Mouse (Mus musculus): ENCODE measurements around the gene Nt5c3. TPM values are rescaled to one million over a fixed set of nuclear protein-coding genes. Genes with fewer than 3 reads are reported as not detected.

The Nt5c3 gene
- total and polyA plus RNA-seq, 2 experiments from 2014 or later, result 98.4 to 181 TPM

- ATAC-seq (ENCODE audit: low FRiP score) (no peak), DNase-seq (ENCODE audit: low spot score) (peak; percentile 9)
- Histone ChIP-seq H3K36me3 (ENCODE audit: insufficient read depth, low read length) (no peaks in the 10 kb centered on the region), H3K4me1 (ENCODE audit: insufficient read depth, low read length) (peaks cover 3% of the 10 kb centered on the region; the same call in 1 of the 2 replicates), H3K27ac (ENCODE audit: low read depth, low read length) (no peak overlapping the region), H3K4me2 (ENCODE audit: low read depth, low read length, poor library complexity, severe bottlenecking) (peak overlapping the region; percentile 16; the same call in 1 of the 2 replicates), H3K9ac (replicated peaks; ENCODE audit: low read length, poor library complexity, severe bottlenecking) (no peak overlapping the region), H3K27me3 (ENCODE audit: insufficient read depth, low read length) (no peaks in the 10 kb centered on the region), H3K4me3 (ENCODE audit: low read depth, low read length) (no peak overlapping the region), H3K9me3 (ENCODE audit: low read length) (no peaks in the 10 kb centered on the region)
- 42% methylated on average over 12 of the region's 12 CpGs for WGBS
- no peak for TF ChIP-seq CTCF (IDR thresholded peaks at IDR 0.05)
Measured at GRCm38 (mm10) chr6:56901824-56902386, 21.8 kb downstream of the Nt5c3 start.

GRCm38 (mm10) chr6:56901336-56901735 lies 22.4 kb downstream of the Nt5c3 start:
- DNase-seq (ENCODE audit: low spot score) (no peak), ATAC-seq (ENCODE audit: low FRiP score) (no peak)
- TF ChIP-seq CTCF (IDR thresholded peaks at IDR 0.05), result no peak
- no peak overlapping the region for H3K9ac ChIP-seq (replicated peaks; ENCODE audit: low read length, poor library complexity, severe bottlenecking)
- H3K27ac ChIP-seq (ENCODE audit: low read depth, low read length), result no peak overlapping the region
- no peak overlapping the region for H3K4me3 ChIP-seq (ENCODE audit: low read depth, low read length)
- no peaks in the 10 kb centered on the region for H3K36me3 ChIP-seq (ENCODE audit: insufficient read depth, low read length)
- no peak overlapping the region for H3K4me2 ChIP-seq (ENCODE audit: low read depth, low read length, poor library complexity, severe bottlenecking)
- peaks cover 3% of the 10 kb centered on the region; the same call in 1 of the 2 replicates for H3K4me1 ChIP-seq (ENCODE audit: insufficient read depth, low read length)
- 76% methylated on average over 3 of the region's 3 CpGs for WGBS
- H3K27me3 ChIP-seq (ENCODE audit: insufficient read depth, low read length), result no peaks in the 10 kb centered on the region
- H3K9me3 ChIP-seq (ENCODE audit: low read length), result no peaks in the 10 kb centered on the region

- ATAC-seq (ENCODE audit: low FRiP score) (no peak), DNase-seq (ENCODE audit: low spot score) (no peak)
- Histone ChIP-seq H3K27ac (ENCODE audit: low read depth, low read length) (no peak overlapping the region), H3K4me3 (ENCODE audit: low read depth, low read length) (no peak overlapping the region), H3K36me3 (ENCODE audit: insufficient read depth, low read length) (no peaks in the 10 kb centered on the region), H3K4me1 (ENCODE audit: insufficient read depth, low read length) (peaks cover 3% of the 10 kb centered on the region; the same call in 1 of the 2 replicates), H3K9ac (replicated peaks; ENCODE audit: low read length, poor library complexity, severe bottlenecking) (no peak overlapping the region), H3K9me3 (ENCODE audit: low read length) (no peaks in the 10 kb centered on the region), H3K27me3 (ENCODE audit: insufficient read depth, low read length) (no peaks in the 10 kb centered on the region), H3K4me2 (ENCODE audit: low read depth, low read length, poor library complexity, severe bottlenecking) (no peak overlapping the region)
- TF ChIP-seq CTCF (IDR thresholded peaks at IDR 0.05), result no peak
- 87% methylated on average over 3 of the region's 3 CpGs for WGBS
Measured at GRCm38 (mm10) chr6:56899601-56900000, 24.1 kb downstream of the Nt5c3 start.

- no peak overlapping the region for H3K4me2 ChIP-seq (ENCODE audit: low read depth, low read length, poor library complexity, severe bottlenecking)
- no peak overlapping the region for H3K27ac ChIP-seq (ENCODE audit: low read depth, low read length)
- no peak overlapping the region for H3K9ac ChIP-seq (replicated peaks; ENCODE audit: low read length, poor library complexity, severe bottlenecking)
- no peaks in the 10 kb centered on the region for H3K9me3 ChIP-seq (ENCODE audit: low read length)
- H3K36me3 ChIP-seq (ENCODE audit: insufficient read depth, low read length), result peaks cover 33% of the 10 kb centered on the region
- H3K27me3 ChIP-seq (ENCODE audit: insufficient read depth, low read length), result no peaks in the 10 kb centered on the region
- no peak for TF ChIP-seq CTCF (IDR thresholded peaks at IDR 0.05)
- ATAC-seq (ENCODE audit: low FRiP score), result no peak
- no peaks in the 10 kb centered on the region for H3K4me1 ChIP-seq (ENCODE audit: insufficient read depth, low read length)
- 87% methylated on average over 2 of the region's 2 CpGs for WGBS
- no peak overlapping the region for H3K4me3 ChIP-seq (ENCODE audit: low read depth, low read length)
- no peak for DNase-seq (ENCODE audit: low spot score)
Measured at GRCm38 (mm10) chr6:56890762-56891161, 33.0 kb downstream of the Nt5c3 start.

- no peak overlapping the region for H3K9ac ChIP-seq (replicated peaks; ENCODE audit: low read length, poor library complexity, severe bottlenecking)
- peaks cover 41% of the 10 kb centered on the region for H3K36me3 ChIP-seq (ENCODE audit: insufficient read depth, low read length)
- no peak for TF ChIP-seq CTCF (IDR thresholded peaks at IDR 0.05)
- no peaks in the 10 kb centered on the region for H3K27me3 ChIP-seq (ENCODE audit: insufficient read depth, low read length)
- H3K4me3 ChIP-seq (ENCODE audit: low read depth, low read length), result no peak overlapping the region
- DNase-seq (ENCODE audit: low spot score) (no peak), ATAC-seq (ENCODE audit: low FRiP score) (no peak)
- no peaks in the 10 kb centered on the region for H3K4me1 ChIP-seq (ENCODE audit: insufficient read depth, low read length)
- no peak overlapping the region for H3K4me2 ChIP-seq (ENCODE audit: low read depth, low read length, poor library complexity, severe bottlenecking)
- no peaks in the 10 kb centered on the region for H3K9me3 ChIP-seq (ENCODE audit: low read length)
- 95% methylated on average over 6 of the region's 6 CpGs for WGBS
- no peak overlapping the region for H3K27ac ChIP-seq (ENCODE audit: low read depth, low read length)
Measured at GRCm38 (mm10) chr6:56888561-56888960, 35.2 kb downstream of the Nt5c3 start.

- Histone ChIP-seq H3K36me3 (ENCODE audit: insufficient read depth, low read length) (peaks cover 26% of the 10 kb centered on the region), H3K27ac (ENCODE audit: low read depth, low read length) (no peak overlapping the region), H3K9me3 (ENCODE audit: low read length) (no peaks in the 10 kb centered on the region), H3K9ac (replicated peaks; ENCODE audit: low read length, poor library complexity, severe bottlenecking) (no peak overlapping the region), H3K4me3 (ENCODE audit: low read depth, low read length) (no peak overlapping the region), H3K4me1 (ENCODE audit: insufficient read depth, low read length) (no peaks in the 10 kb centered on the region), H3K27me3 (ENCODE audit: insufficient read depth, low read length) (no peaks in the 10 kb centered on the region), H3K4me2 (ENCODE audit: low read depth, low read length, poor library complexity, severe bottlenecking) (no peak overlapping the region)
- no peak for TF ChIP-seq CTCF (IDR thresholded peaks at IDR 0.05)
- ATAC-seq (ENCODE audit: low FRiP score), result peak; percentile 18; the same call in 1 of the 2 replicates
- 72% methylated on average over 1 of the region's 1 CpGs for WGBS
- no peak for DNase-seq (ENCODE audit: low spot score)
Measured at GRCm38 (mm10) chr6:56879352-56879955, 44.3 kb downstream of the Nt5c3 start.
